Comparison of ENCODE assay signal across 14 mouse cellular contexts in the genomic region with DNA sequence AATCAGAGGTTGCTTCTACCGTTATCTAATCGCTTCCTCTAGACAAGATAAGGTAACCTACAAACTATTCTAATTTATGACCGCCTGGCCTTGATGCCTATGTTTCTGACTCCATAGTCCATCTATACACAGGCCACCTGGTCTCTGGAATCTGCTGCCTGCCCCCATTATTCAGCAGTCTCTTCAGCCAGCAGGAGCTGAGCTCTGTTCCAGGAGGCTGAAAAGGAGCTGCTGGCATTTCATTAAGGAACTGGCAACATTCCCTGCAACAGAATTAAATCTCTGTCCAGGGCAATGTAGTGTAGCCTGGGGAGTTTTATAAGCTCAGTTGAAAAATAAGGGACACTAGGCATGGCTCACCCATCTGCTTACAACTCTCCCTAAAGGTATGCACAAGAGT. TPM values are rescaled to one million over a fixed set of nuclear protein-coding genes. Genes with fewer than 3 reads are reported as not detected.
DNase-seq lines count a peak whose midpoint lies in the region; ATAC-seq and TF ChIP-seq lines count a peak whose summit lies in the region.
"Had no signal": no experiment of that assay in that cellular context is flagged by ENCODE, and none has a peak within 500 bp of the region (broad histone marks: within the 10 kb centered on the region; RNA-seq: fewer than 3 reads in every experiment).

No protein-coding gene starts in this region.

- no peak overlapping the region for H3K4me2 ChIP-seq in kidney, embryonic 14.5 days (replicated peaks; ENCODE audit: low read depth, low read length)
- H3K4me2 ChIP-seq in hindbrain, postnatal 0 days (ENCODE audit: low read depth, low read length), result no peak overlapping the region
- H3K4me2 ChIP-seq: heart, embryonic 12.5 days; liver, embryonic 12.5 days had no signal

- peaks cover 10% of the 10 kb centered on the region for H3K36me3 ChIP-seq in kidney, adult 2 months (ENCODE audit: control insufficient read depth, insufficient read depth, low read length)
- H3K36me3 ChIP-seq in kidney, embryonic 14.5 days (ENCODE audit: control insufficient read depth, insufficient read depth, low read length), result no peaks in the 10 kb centered on the region
- no peaks in the 10 kb centered on the region for H3K36me3 ChIP-seq in hindbrain, postnatal 0 days (ENCODE audit: insufficient read depth, low read length)
- H3K36me3 ChIP-seq: heart, embryonic 12.5 days; liver, embryonic 12.5 days had no signal

- no peak overlapping the region for H3K27ac ChIP-seq in kidney, adult 2 months (ENCODE audit: insufficient read depth, low read depth, low read length)
- H3K27ac ChIP-seq in kidney, embryonic 14.5 days (ENCODE audit: low read depth, low read length), result no peak overlapping the region
- H3K27ac ChIP-seq in hindbrain, postnatal 0 days, result no peak overlapping the region
- H3K27ac ChIP-seq: liver, embryonic 12.5 days had no signal

- no peak overlapping the region for H3K4me3 ChIP-seq in kidney, adult 2 months (ENCODE audit: insufficient read depth, low read depth, low read length)
- H3K4me3 ChIP-seq in kidney, embryonic 14.5 days (ENCODE audit: low read length), result no peak overlapping the region
- no peak overlapping the region for H3K4me3 ChIP-seq in hindbrain, postnatal 0 days (ENCODE audit: low read length)
- H3K4me3 ChIP-seq: heart, embryonic 12.5 days; liver, embryonic 12.5 days had no signal

- DNase-seq in kidney, adult 2 months, result peak; percentile 50
- DNase-seq in brain, embryonic 14.5 days (ENCODE audit: low read depth), result peak; percentile 82
- peak; percentile 94 for DNase-seq in cerebellum, adult 11-12 months
- DNase-seq in hindbrain, postnatal 0 days (ENCODE audit: low spot score), result peak; percentile 60
- no peak for DNase-seq in thymus, postnatal 10 days (ENCODE audit: low spot score in 2 of 2)
- no peak for DNase-seq in spleen, postnatal 10 days (ENCODE audit: low spot score in 2 of 2)
- DNase-seq: embryo, embryonic 11 days; layer of hippocampus, postnatal 36 days; lung, postnatal 14 days; thymus, postnatal 36 days had no signal

- TF ChIP-seq POLR2A in kidney, adult 2 months (IDR thresholded peaks at IDR 0.05; ENCODE audit: low read depth, low read length), result no peak
- no peak for TF ChIP-seq POLR2A in brain, embryonic 14.5 days (IDR thresholded peaks at IDR 0.05; ENCODE audit: borderline replicate concordance, extremely low read depth, insufficient read depth, insufficient read length, poor library complexity, severe bottlenecking)

- H3K4me1 ChIP-seq in kidney, adult 2 months (ENCODE audit: control insufficient read depth, insufficient read depth, low read length), result no peaks in the 10 kb centered on the region
- no peaks in the 10 kb centered on the region for H3K4me1 ChIP-seq in kidney, embryonic 14.5 days (ENCODE audit: control insufficient read depth, insufficient read depth, low read length)
- peaks cover 12% of the 10 kb centered on the region; the same call in 1 of the 2 replicates for H3K4me1 ChIP-seq in hindbrain, postnatal 0 days (ENCODE audit: insufficient read depth, low read length)
- H3K4me1 ChIP-seq: liver, embryonic 12.5 days had no signal

- no peaks in the 10 kb centered on the region for H3K27me3 ChIP-seq in kidney, adult 2 months (replicated peaks; ENCODE audit: control insufficient read depth, insufficient read depth, low read length)
- H3K27me3 ChIP-seq in kidney, embryonic 14.5 days (ENCODE audit: control insufficient read depth, insufficient read depth, low read length), result no peaks in the 10 kb centered on the region
- H3K27me3 ChIP-seq in hindbrain, postnatal 0 days (ENCODE audit: insufficient read depth, low read length), result no peaks in the 10 kb centered on the region
- H3K27me3 ChIP-seq: heart, embryonic 12.5 days; liver, embryonic 12.5 days had no signal

- H3K9ac ChIP-seq in kidney, embryonic 14.5 days (ENCODE audit: low read depth, low read length), result no peak overlapping the region
- no peak overlapping the region for H3K9ac ChIP-seq in hindbrain, postnatal 0 days (replicated peaks; ENCODE audit: low read length)
- H3K9ac ChIP-seq: heart, embryonic 12.5 days; liver, embryonic 12.5 days had no signal

- TF ChIP-seq CTCF in kidney, adult 2 months (conservative IDR thresholded peaks at IDR 0.05; ENCODE audit: insufficient read depth, insufficient read length, low read depth, low read length), result no peak
- no peak for TF ChIP-seq CTCF in brain, embryonic 14.5 days (IDR thresholded peaks at IDR 0.05; ENCODE audit: borderline replicate concordance, extremely low read depth, insufficient read depth, insufficient read length)
- TF ChIP-seq CTCF in hindbrain, postnatal 0 days (IDR thresholded peaks at IDR 0.05; ENCODE audit: low read depth), result no peak

- 86% methylated on average over 3 of the region's 3 CpGs for WGBS in kidney, adult 2 months
- 84% methylated on average over 3 of the region's 3 CpGs for WGBS in kidney, embryonic 14.5 days
- 53% methylated on average over 3 of the region's 3 CpGs for WGBS in hindbrain, postnatal 0 days

- H3K9me3 ChIP-seq in kidney, embryonic 14.5 days (ENCODE audit: control insufficient read depth, low read length), result no peaks in the 10 kb centered on the region
- H3K9me3 ChIP-seq in hindbrain, postnatal 0 days (ENCODE audit: low read length), result no peaks in the 10 kb centered on the region
- H3K9me3 ChIP-seq: heart, embryonic 12.5 days; liver, embryonic 12.5 days had no signal

- no peak for ATAC-seq in kidney, embryonic 14.5 days (ENCODE audit: low FRiP score, low TSS enrichment)
- ATAC-seq in hindbrain, postnatal 0 days, result no peak
- ATAC-seq: inflammation-experienced regulatory T-cells, adult 6 months; liver, embryonic 12.5 days had no signal

RNA-seq across cellular contexts. Expression of gene Hgd, which starts 11.0 kb away (rescaled TPM):
- polyA plus RNA-seq in kidney, adult 2 months (2012; rRNA removed), result 398 and 426 TPM in 2 replicates
- 0.26 and 0.53 TPM in 2 replicates for polyA plus RNA-seq in kidney, embryonic 14.5 days (2014; fragmentation: Nextera tagmentation; extraction: Ambion mirVana)
- 0.07 and 0.18 TPM in 2 replicates for polyA plus RNA-seq in brain, embryonic 14.5 days (2012; rRNA removed)
- 7.3 TPM in 1 of 2 replicates, not detected in the other for total RNA-seq in hindbrain, postnatal 0 days (2014; rRNA removed)
- polyA plus RNA-seq in hindbrain, postnatal 0 days (2015; fragmentation: Nextera tagmentation; extraction: Ambion mirVana), result 0.11 and 0.26 TPM in 2 replicates
- total RNA-seq: layer of hippocampus, postnatal 36 days had no signal
- polyA plus RNA-seq: inflammation-experienced regulatory T-cells, adult 6 months had no signal

RNA-seq across cellular contexts. Expression of gene Rabl3, which starts 51.2 kb away (rescaled TPM):
- polyA plus RNA-seq in kidney, adult 2 months (2012; rRNA removed), result 3.0 and 4.2 TPM in 2 replicates
- 21.4 and 28.6 TPM in 2 replicates for polyA plus RNA-seq in kidney, embryonic 14.5 days (2014; fragmentation: Nextera tagmentation; extraction: Ambion mirVana)
- 8.6 and 10.8 TPM in 2 replicates for polyA plus RNA-seq in brain, embryonic 14.5 days (2012; rRNA removed)
- total RNA-seq in hindbrain, postnatal 0 days (2014; rRNA removed), result 6.8 and 17.9 TPM in 2 replicates
- 13.1 and 13.8 TPM in 2 replicates for polyA plus RNA-seq in hindbrain, postnatal 0 days (2015; fragmentation: Nextera tagmentation; extraction: Ambion mirVana)

RNA-seq across cellular contexts. Expression of gene Gtf2e1, which starts 51.3 kb away (rescaled TPM):
- 4.3 and 5.6 TPM in 2 replicates for polyA plus RNA-seq in kidney, adult 2 months (2012; rRNA removed)
- 16.6 and 33.9 TPM in 2 replicates for polyA plus RNA-seq in kidney, embryonic 14.5 days (2014; fragmentation: Nextera tagmentation; extraction: Ambion mirVana)
- polyA plus RNA-seq in brain, embryonic 14.5 days (2012; rRNA removed), result 26.7 and 27.5 TPM in 2 replicates
- total RNA-seq in hindbrain, postnatal 0 days (2014; rRNA removed), result 18.9 and 21.7 TPM in 2 replicates
- 21.4 and 21.6 TPM in 2 replicates for polyA plus RNA-seq in hindbrain, postnatal 0 days (2015; fragmentation: Nextera tagmentation; extraction: Ambion mirVana)

Comparison
In these comparisons a context has a peak if more than half of its experiments do, and no peak if none do; other contexts are left out.
1. RNA of gene Hgd, which starts 11.0 kb away (polyA plus RNA-seq): 398 to 426 TPM in kidney, adult 2 months; 0.26 to 0.53 TPM in kidney, embryonic 14.5 days, 0.11 to 0.26 TPM in hindbrain, postnatal 0 days and 0.07 to 0.18 TPM in brain, embryonic 14.5 days; every median in the first group is over 100 times any median in the second.
2. DNase-seq: peak in kidney, adult 2 months (single experiment), brain, embryonic 14.5 days (single experiment), cerebellum, adult 11-12 months (single experiment) and hindbrain, postnatal 0 days (single experiment); none in thymus, postnatal 10 days (0 of 2) and spleen, postnatal 10 days (0 of 2).